Comparison of ENCODE assay signal across 8 mouse cellular contexts in the genomic region with DNA sequence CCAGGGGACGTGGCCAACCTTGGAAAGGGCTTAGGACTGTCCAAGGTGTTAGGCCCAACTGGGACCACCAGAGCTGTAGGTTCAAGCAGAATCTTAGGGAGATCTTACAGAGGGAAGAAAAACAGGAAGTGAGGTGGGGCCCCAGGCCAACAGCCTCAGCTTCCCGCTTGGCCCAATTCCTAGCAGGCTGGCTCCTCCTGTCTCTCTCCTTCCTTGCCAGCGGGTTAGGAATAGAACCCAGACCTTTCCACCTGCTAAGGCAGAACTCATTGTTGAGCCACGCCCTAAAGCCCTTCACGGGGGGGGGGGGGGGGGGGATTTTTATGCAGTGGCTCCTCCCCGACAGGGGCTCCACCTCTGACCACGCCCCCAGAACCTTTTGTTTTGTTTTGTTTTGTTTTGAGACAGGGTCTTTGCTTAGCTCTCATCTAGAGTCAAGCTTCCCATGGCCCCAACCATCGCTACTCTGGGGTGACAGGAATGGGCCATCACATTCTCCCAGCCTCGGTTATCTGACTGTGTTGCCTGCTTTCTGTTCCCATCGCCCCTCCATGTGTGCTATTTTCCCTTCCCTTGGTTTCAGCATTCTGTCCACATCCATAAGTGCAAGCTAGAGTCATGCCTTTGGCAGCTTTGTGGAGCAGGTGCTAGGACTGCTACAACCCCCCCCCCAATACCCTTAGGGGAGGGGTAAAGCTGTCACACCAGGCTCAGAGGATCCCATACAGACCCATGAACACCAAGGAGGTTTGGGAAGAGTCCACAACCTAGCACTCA. TPM values are rescaled to one million over a fixed set of nuclear protein-coding genes. Genes with fewer than 3 reads are reported as not detected.
DNase-seq lines count a peak whose midpoint lies in the region; ATAC-seq and TF ChIP-seq lines count a peak whose summit lies in the region.

No protein-coding gene starts in this region.

- no peak for ATAC-seq in G1E (ENCODE audit: extremely low read depth, insufficient number of reproducible peaks, low FRiP score, poor library complexity, severe bottlenecking)
- ATAC-seq in forebrain, postnatal 0 days, result no peak
- no peak for ATAC-seq in midbrain, embryonic 16.5 days
- ATAC-seq in megakaryocyte-erythroid progenitor cell, adult 5-6 weeks (replicated peaks; ENCODE audit: low FRiP score, low TSS enrichment, poor library complexity, severe bottlenecking), result no peak

- no peak for TF ChIP-seq CTCF in G1E (IDR thresholded peaks at IDR 0.05; ENCODE audit: low read depth, low read length)
- no peak for TF ChIP-seq CTCF in forebrain, postnatal 0 days (IDR thresholded peaks at IDR 0.05; ENCODE audit: low read depth)

- DNase-seq in gastrocnemius, postnatal 14 days, result peak; percentile 50
- no peak for DNase-seq in gastrocnemius, postnatal 4 days (ENCODE audit: low spot score in 2 of 2)
- no peak for DNase-seq in G1E (ENCODE audit: low spot score)
- no peak for DNase-seq in forebrain, postnatal 0 days
- no peak for DNase-seq in limb, embryonic 10.5 days (ENCODE audit: low spot score)
- no peak for DNase-seq in left cerebral cortex, postnatal 25 days (ENCODE audit: low spot score in 2 of 2)

- peak overlapping the region; percentile 87 for H3K4me3 ChIP-seq in G1E (ENCODE audit: low read depth, low read length)
- no peak overlapping the region for H3K4me3 ChIP-seq in forebrain, postnatal 0 days (ENCODE audit: low read depth, low read length)
- peak overlapping the region; percentile 99 for H3K4me3 ChIP-seq in limb, embryonic 10.5 days
- no peak overlapping the region for H3K4me3 ChIP-seq in midbrain, embryonic 16.5 days (ENCODE audit: low read depth, low read length)

- WGBS in forebrain, postnatal 0 days, result 40% methylated on average over 9 of the region's 10 CpGs
- WGBS in limb, embryonic 10.5 days, result 59% methylated on average over 10 of the region's 10 CpGs
- WGBS in midbrain, embryonic 16.5 days, result 56% methylated on average over 9 of the region's 10 CpGs

- intact Hi-C loops in gastrocnemius, postnatal 14 days (cut with DNase I; ENCODE audit: low total_unique reads), result no loop called here
- intact Hi-C loops in left cerebral cortex, postnatal 25 days (cut with DNase I), result loop anchor here (5.0 kb wide), 1 partner anchor 91 kb away; no protein-coding TSS in a partner anchor

- peaks cover 35% of the 10 kb centered on the region for H3K36me3 ChIP-seq in G1E (replicated peaks)
- H3K36me3 ChIP-seq in forebrain, postnatal 0 days (ENCODE audit: insufficient read depth), result peaks cover 11% of the 10 kb centered on the region
- H3K36me3 ChIP-seq in limb, embryonic 10.5 days, result peaks cover 20% of the 10 kb centered on the region
- no peaks in the 10 kb centered on the region for H3K36me3 ChIP-seq in midbrain, embryonic 16.5 days (ENCODE audit: control insufficient read depth, insufficient read depth, low read length)

- no peaks in the 10 kb centered on the region for H3K9me3 ChIP-seq in G1E (replicated peaks)
- no peaks in the 10 kb centered on the region for H3K9me3 ChIP-seq in forebrain, postnatal 0 days (ENCODE audit: low read length)
- H3K9me3 ChIP-seq in limb, embryonic 10.5 days (replicated peaks), result no peaks in the 10 kb centered on the region
- H3K9me3 ChIP-seq in midbrain, embryonic 16.5 days (replicated peaks; ENCODE audit: control insufficient read depth, low read length, poor library complexity, severe bottlenecking), result no peaks in the 10 kb centered on the region

- H3K9ac ChIP-seq in forebrain, postnatal 0 days, result no peak overlapping the region
- H3K9ac ChIP-seq in midbrain, embryonic 16.5 days (ENCODE audit: low read depth, low read length), result no peak overlapping the region

- no peak overlapping the region for H3K4me2 ChIP-seq in forebrain, postnatal 0 days (ENCODE audit: low read depth)
- H3K4me2 ChIP-seq in midbrain, embryonic 16.5 days (ENCODE audit: low read length), result no peak overlapping the region

- peak overlapping the region; percentile 98 for H3K27ac ChIP-seq in forebrain, postnatal 0 days (ENCODE audit: low read depth, low read length)
- peak overlapping the region; percentile 93 for H3K27ac ChIP-seq in limb, embryonic 10.5 days
- H3K27ac ChIP-seq in midbrain, embryonic 16.5 days (ENCODE audit: low read length), result peak overlapping the region; percentile 96

- H3K4me1 ChIP-seq in G1E (ENCODE audit: insufficient read depth, low read depth, low read length), result peaks cover 70% of the 10 kb centered on the region
- H3K4me1 ChIP-seq in forebrain, postnatal 0 days (ENCODE audit: insufficient read depth), result peaks cover 32% of the 10 kb centered on the region
- H3K4me1 ChIP-seq in limb, embryonic 10.5 days, result peaks cover 57% of the 10 kb centered on the region
- peaks cover 32% of the 10 kb centered on the region for H3K4me1 ChIP-seq in midbrain, embryonic 16.5 days (ENCODE audit: control insufficient read depth, insufficient read depth, low read length)

- H3K27me3 ChIP-seq in G1E (ENCODE audit: insufficient read depth, low read length), result no peaks in the 10 kb centered on the region
- H3K27me3 ChIP-seq in forebrain, postnatal 0 days (ENCODE audit: insufficient read depth, low read length), result no peaks in the 10 kb centered on the region
- no peaks in the 10 kb centered on the region for H3K27me3 ChIP-seq in limb, embryonic 10.5 days (ENCODE audit: low read depth, poor library complexity, severe bottlenecking)
- H3K27me3 ChIP-seq in midbrain, embryonic 16.5 days (ENCODE audit: control insufficient read depth, insufficient read depth, low read depth, low read length), result no peaks in the 10 kb centered on the region

RNA-seq across cellular contexts. Expression of a gene that starts 0.9 kb away (rescaled TPM):
- 100 to 1,000 TPM; 167 to 186 TPM for total RNA-seq in gastrocnemius, postnatal 14 days (2021)
- total RNA-seq in gastrocnemius, postnatal 4 days (2021), result 100 to 1,000 TPM; 170 to 176 TPM
- total RNA-seq in G1E (2014; fragmentation: Nextera tagmentation), result 127 and 140 TPM in 2 replicates
- total RNA-seq in G1E (2017), result 70.4 and 72.2 TPM in 2 replicates
- 455 and 521 TPM in 2 replicates for polyA plus RNA-seq in G1E (2012)
- total RNA-seq in forebrain, postnatal 0 days (2014; rRNA removed), result 55.2 and 69.8 TPM in 2 replicates
- polyA plus RNA-seq in forebrain, postnatal 0 days (2015; fragmentation: Nextera tagmentation; extraction: Ambion mirVana), result 42.4 and 43.6 TPM in 2 replicates
- polyA plus RNA-seq in limb, embryonic 10.5 days (2016; fragmentation: Nextera tagmentation; extraction: Ambion mirVana), result 137 and 153 TPM in 2 replicates
- polyA plus RNA-seq in midbrain, embryonic 16.5 days (2015; fragmentation: Nextera tagmentation; extraction: Ambion mirVana), result 43.7 and 49.1 TPM in 2 replicates
- total RNA-seq in megakaryocyte-erythroid progenitor cell, adult 5-6 weeks (2014; fragmentation: Nextera tagmentation), result 149 and 158 TPM in 2 replicates
- total RNA-seq in megakaryocyte-erythroid progenitor cell, adult 5-6 weeks (2017), result 78.4 and 117 TPM in 2 replicates
- total RNA-seq in left cerebral cortex, postnatal 25 days (2021), result 10 to 100 TPM; 35.3 to 44.0 TPM

RNA-seq across cellular contexts. Expression of a gene that starts 21.9 kb away (rescaled TPM):
- total RNA-seq in gastrocnemius, postnatal 14 days (2021), result 10 to 100 TPM; 30.1 to 34.4 TPM
- 10 to 100 TPM; 50.7 to 50.8 TPM for total RNA-seq in gastrocnemius, postnatal 4 days (2021)
- total RNA-seq in G1E (2014; fragmentation: Nextera tagmentation) (11.1 and 19.7 TPM in 2 replicates), G1E (2017) (17.9 and 19.2 TPM in 2 replicates)
- polyA plus RNA-seq in G1E (2012), result 96.3 and 102 TPM in 2 replicates
- total RNA-seq in forebrain, postnatal 0 days (2014; rRNA removed), result 105 and 131 TPM in 2 replicates
- 70.4 and 77.6 TPM in 2 replicates for polyA plus RNA-seq in forebrain, postnatal 0 days (2015; fragmentation: Nextera tagmentation; extraction: Ambion mirVana)
- 84.9 and 98.6 TPM in 2 replicates for polyA plus RNA-seq in limb, embryonic 10.5 days (2016; fragmentation: Nextera tagmentation; extraction: Ambion mirVana)
- polyA plus RNA-seq in midbrain, embryonic 16.5 days (2015; fragmentation: Nextera tagmentation; extraction: Ambion mirVana), result 71.8 and 73.5 TPM in 2 replicates
- 27.4 and 32.0 TPM in 2 replicates for total RNA-seq in megakaryocyte-erythroid progenitor cell, adult 5-6 weeks (2014; fragmentation: Nextera tagmentation)
- 11.8 and 14.8 TPM in 2 replicates for total RNA-seq in megakaryocyte-erythroid progenitor cell, adult 5-6 weeks (2017)
- total RNA-seq in left cerebral cortex, postnatal 25 days (2021), result 10 to 100 TPM; 91.7 to 92.7 TPM

RNA-seq across cellular contexts. Expression of a gene that starts 23.0 kb away (rescaled TPM):
- 1 to 10 TPM; 5.5 to 7.4 TPM for total RNA-seq in gastrocnemius, postnatal 14 days (2021)
- total RNA-seq in gastrocnemius, postnatal 4 days (2021), result 10 to 100 TPM; 24.0 to 25.4 TPM
- total RNA-seq in G1E (2014; fragmentation: Nextera tagmentation) (44.4 and 52.8 TPM in 2 replicates), G1E (2017) (53.8 and 61.8 TPM in 2 replicates)
- polyA plus RNA-seq in G1E (2012), result 45.8 and 54.2 TPM in 2 replicates
- total RNA-seq in forebrain, postnatal 0 days (2014; rRNA removed), result 54.1 and 57.8 TPM in 2 replicates
- 38.9 and 45.9 TPM in 2 replicates for polyA plus RNA-seq in forebrain, postnatal 0 days (2015; fragmentation: Nextera tagmentation; extraction: Ambion mirVana)
- polyA plus RNA-seq in limb, embryonic 10.5 days (2016; fragmentation: Nextera tagmentation; extraction: Ambion mirVana), result 48.2 and 54.7 TPM in 2 replicates
- 61.4 and 64.3 TPM in 2 replicates for polyA plus RNA-seq in midbrain, embryonic 16.5 days (2015; fragmentation: Nextera tagmentation; extraction: Ambion mirVana)
- 22.8 and 29.1 TPM in 2 replicates for total RNA-seq in megakaryocyte-erythroid progenitor cell, adult 5-6 weeks (2014; fragmentation: Nextera tagmentation)
- total RNA-seq in megakaryocyte-erythroid progenitor cell, adult 5-6 weeks (2017), result 30.5 and 38.6 TPM in 2 replicates
- total RNA-seq in left cerebral cortex, postnatal 25 days (2021), result 10 to 100 TPM; 13.4 to 15.8 TPM

RNA-seq across cellular contexts. Expression of a gene that starts 23.2 kb away (rescaled TPM):
- 1 to 10 TPM; 3.2 to 3.5 TPM for total RNA-seq in gastrocnemius, postnatal 14 days (2021)
- 1 to 10 TPM; 8.3 to 8.4 TPM for total RNA-seq in gastrocnemius, postnatal 4 days (2021)
- total RNA-seq in G1E (2014; fragmentation: Nextera tagmentation) (2.3 and 7.4 TPM in 2 replicates), G1E (2017) (5.9 and 10.3 TPM in 2 replicates)
- polyA plus RNA-seq in G1E (2012), result 7.5 and 8.2 TPM in 2 replicates
- total RNA-seq in forebrain, postnatal 0 days (2014; rRNA removed), result 37.9 and 39.5 TPM in 2 replicates
- polyA plus RNA-seq in forebrain, postnatal 0 days (2015; fragmentation: Nextera tagmentation; extraction: Ambion mirVana), result 34.4 and 36.7 TPM in 2 replicates
- polyA plus RNA-seq in limb, embryonic 10.5 days (2016; fragmentation: Nextera tagmentation; extraction: Ambion mirVana), result 8.6 and 10.8 TPM in 2 replicates
- 44.9 and 49.5 TPM in 2 replicates for polyA plus RNA-seq in midbrain, embryonic 16.5 days (2015; fragmentation: Nextera tagmentation; extraction: Ambion mirVana)
- 22.8 and 26.4 TPM in 2 replicates for total RNA-seq in megakaryocyte-erythroid progenitor cell, adult 5-6 weeks (2014; fragmentation: Nextera tagmentation)
- total RNA-seq in megakaryocyte-erythroid progenitor cell, adult 5-6 weeks (2017), result 3.0 and 4.5 TPM in 2 replicates
- total RNA-seq in left cerebral cortex, postnatal 25 days (2021), result 10 to 100 TPM; 35.9 to 42.5 TPM

RNA-seq across cellular contexts. Expression of a gene that starts 56.2 kb away (rescaled TPM):
- total RNA-seq in gastrocnemius, postnatal 14 days (2021), result 100 to 1,000 TPM in 1 of 2 experiments, 10 to 100 TPM in 1; 94.3 to 105 TPM
- total RNA-seq in gastrocnemius, postnatal 4 days (2021), result 100 to 1,000 TPM; 167 to 169 TPM
- 91.3 and 110 TPM in 2 replicates for total RNA-seq in G1E (2014; fragmentation: Nextera tagmentation)
- total RNA-seq in G1E (2017), result 189 and 193 TPM in 2 replicates
- 470 and 513 TPM in 2 replicates for polyA plus RNA-seq in G1E (2012)
- total RNA-seq in forebrain, postnatal 0 days (2014; rRNA removed), result 127 and 135 TPM in 2 replicates
- 91.8 and 94.1 TPM in 2 replicates for polyA plus RNA-seq in forebrain, postnatal 0 days (2015; fragmentation: Nextera tagmentation; extraction: Ambion mirVana)
- polyA plus RNA-seq in limb, embryonic 10.5 days (2016; fragmentation: Nextera tagmentation; extraction: Ambion mirVana), result 237 and 255 TPM in 2 replicates
- polyA plus RNA-seq in midbrain, embryonic 16.5 days (2015; fragmentation: Nextera tagmentation; extraction: Ambion mirVana), result 79.9 and 96.8 TPM in 2 replicates
- total RNA-seq in megakaryocyte-erythroid progenitor cell, adult 5-6 weeks (2014; fragmentation: Nextera tagmentation), result 70.2 and 93.3 TPM in 2 replicates
- total RNA-seq in megakaryocyte-erythroid progenitor cell, adult 5-6 weeks (2017), result 117 and 120 TPM in 2 replicates
- 100 to 1,000 TPM; 222 to 247 TPM for total RNA-seq in left cerebral cortex, postnatal 25 days (2021)

Comparison
In these comparisons a context has a peak if more than half of its experiments do, and no peak if none do; other contexts are left out.
1. H3K4me3 ChIP-seq: peak in G1E (single experiment) and limb, embryonic 10.5 days (single experiment); none in forebrain, postnatal 0 days (single experiment) and midbrain, embryonic 16.5 days (single experiment).
2. Peak in every context shown above with its lines, with median percentiles within 50 percentile points of each other: H3K27ac ChIP-seq.